Mouse (Mus musculus) myocyte (in vitro differentiated cells): Measurements from ENCODE around the gene Cacnb3. TPM values are rescaled to one million over a fixed set of nuclear protein-coding genes. Genes with fewer than 3 reads are reported as not detected.

Experiments
- H3K27me3 ChIP-seq: one replicate; pipeline ENCODE4 v1.6.1; 2011; ENCODE audit not compliant: control insufficient read depth, insufficient read depth, insufficient read length
- H3K36me3 ChIP-seq: one replicate; pipeline ENCODE4 v1.6.1; 2011; ENCODE audit not compliant: control insufficient read depth, insufficient read depth
- H3K4me2 ChIP-seq: one replicate; pipeline ENCODE4 v1.6.1; 2011; ENCODE audit warnings: low read depth, control low read depth
- H3K4me3 ChIP-seq: one replicate; pipeline ENCODE4 v1.5.1; 2011; ENCODE audit warnings: mild to moderate bottlenecking, control low read depth, moderate library complexity
- H3K79me2 ChIP-seq: one replicate; pipeline ENCODE4 v1.6.1; 2011; ENCODE audit not compliant: control insufficient read depth, insufficient read depth
- H3ac ChIP-seq: one replicate; pipeline ENCODE4 v1.6.1; 2011; ENCODE audit not compliant: control insufficient read depth, insufficient read length
- CEBPB ChIP-seq: IDR thresholded peaks from 2 replicates; pipeline ENCODE4 v1.6.1; 2011; ENCODE audit warnings: mild to moderate bottlenecking, moderate library complexity; ENCODE audit not compliant: poor library complexity, insufficient read depth, severe bottlenecking
- E2F4 ChIP-seq: IDR thresholded peaks from one replicate; pipeline ENCODE4 v1.6.1; 2011; ENCODE audit warnings: mild to moderate bottlenecking, control low read depth, moderate library complexity; ENCODE audit not compliant: insufficient read depth
- MAX ChIP-seq: IDR thresholded peaks from one replicate; pipeline ENCODE4 v1.6.1; 2011; ENCODE audit warnings: low read depth, mild to moderate bottlenecking, control low read depth
- MYOD1 ChIP-seq, 3 experiments: IDR thresholded peaks; one replicate each; pipeline ENCODE4 v1.6.1; 2011; ENCODE audit warnings: control low read depth in 2 of 3, low read depth in 2 of 3, mild to moderate bottlenecking in 2 of 3, moderate library complexity in 1 of 3; ENCODE audit not compliant: insufficient read length in 2 of 3, control insufficient read depth in 1 of 3
- MYOG ChIP-seq, 3 experiments: IDR thresholded peaks; one replicate each; pipeline ENCODE4 v1.6.1; 2011; ENCODE audit warnings: control low read depth in 2 of 3, low read depth in 2 of 3, mild to moderate bottlenecking in 2 of 3; ENCODE audit not compliant: insufficient read length in 2 of 3, control insufficient read depth in 1 of 3, insufficient read depth in 1 of 3
- POLR2A ChIP-seq: IDR thresholded peaks from one replicate; pipeline ENCODE4 v1.6.1; 2011; ENCODE audit warnings: low read depth, mild to moderate bottlenecking, control low read depth, moderate library complexity; ENCODE audit not compliant: insufficient read length
- POLR2AphosphoS2 ChIP-seq: IDR thresholded peaks from one replicate; pipeline ENCODE4 v1.6.1; 2011; ENCODE audit warnings: low read depth, control low read depth; ENCODE audit not compliant: insufficient read length
- REST ChIP-seq: IDR thresholded peaks from one replicate; pipeline ENCODE4 v1.6.1; 2011; ENCODE audit warnings: mild to moderate bottlenecking, control low read depth, moderate library complexity; ENCODE audit not compliant: insufficient read depth, insufficient read length
- SRF ChIP-seq: IDR thresholded peaks from one replicate; pipeline ENCODE4 v1.6.1; 2011; ENCODE audit warnings: low read depth; ENCODE audit not compliant: control insufficient read depth, insufficient read length
- TCF12 ChIP-seq: IDR thresholded peaks from one replicate; pipeline ENCODE4 v1.6.1; 2011; ENCODE audit warnings: mild to moderate bottlenecking, control low read depth; ENCODE audit not compliant: poor library complexity, insufficient read depth, severe bottlenecking
- TCF3 ChIP-seq: IDR thresholded peaks from one replicate; pipeline ENCODE4 v1.6.1; 2011; ENCODE audit warnings: low read depth, control low read depth; ENCODE audit not compliant: insufficient read length
- USF1 ChIP-seq: IDR thresholded peaks from one replicate; pipeline ENCODE4 v1.6.1; 2011; ENCODE audit warnings: low read depth, mild to moderate bottlenecking, control low read depth, moderate library complexity
- polyA plus RNA-seq: library from polyadenylated mRNA; unstranded; fragments of >200 nt; fragmentation: generic; extraction: Trizol; gene quantifications from one replicate; pipeline ENCODE4 v1.2.1, GENCODE M21; 2012; ENCODE audit warnings: missing spikeins

Gene Cacnb3
- polyA plus RNA-seq, 1 experiment, result 80.8 TPM

DNA sequence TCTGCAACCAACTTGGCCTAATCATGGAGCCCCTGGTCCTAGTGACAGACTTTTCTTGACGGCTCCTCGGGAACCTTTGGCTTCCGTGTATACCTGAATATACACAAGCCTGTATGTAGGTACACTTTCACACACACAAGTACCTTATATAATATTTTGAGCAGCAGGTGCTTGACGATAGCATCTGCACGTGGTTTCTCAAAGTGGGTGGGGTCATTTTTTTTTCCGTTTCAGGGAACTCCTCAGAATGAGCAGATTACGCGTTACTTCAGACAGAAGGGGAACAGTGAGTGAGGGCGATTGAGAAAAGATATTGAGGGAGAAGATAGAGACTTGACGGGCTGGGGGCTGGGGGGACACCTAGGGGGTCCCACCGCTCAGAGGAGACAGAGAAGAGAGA lies 42.9 kb upstream of the Cacnb3 start:
- Histone ChIP-seq H3K27me3 (no peaks in the 10 kb centered on the region), H3K4me2 (no peak overlapping the region), H3K36me3 (no peaks in the 10 kb centered on the region), H3ac (no peak overlapping the region), H3K79me2 (no peaks in the 10 kb centered on the region), H3K4me3 (no peak overlapping the region)
- TF ChIP-seq REST (no peak), USF1 (no peak), POLR2AphosphoS2 (no peak), CEBPB (no peak), E2F4 (no peak), TCF12 (no peak), MYOG (IDR thresholded peaks at IDR 0.05; ENCODE audit: control insufficient read depth in 1 of 3, insufficient read depth in 1 of 3, insufficient read length in 2 of 3, low read depth in 2 of 3) (no peak), MAX (no peak), MYOD1 (IDR thresholded peaks at IDR 0.05; ENCODE audit: control insufficient read depth in 1 of 3, insufficient read length in 2 of 3, low read depth in 2 of 3) (no peak), TCF3 (no peak), POLR2A (no peak), SRF (no peak)

DNA sequence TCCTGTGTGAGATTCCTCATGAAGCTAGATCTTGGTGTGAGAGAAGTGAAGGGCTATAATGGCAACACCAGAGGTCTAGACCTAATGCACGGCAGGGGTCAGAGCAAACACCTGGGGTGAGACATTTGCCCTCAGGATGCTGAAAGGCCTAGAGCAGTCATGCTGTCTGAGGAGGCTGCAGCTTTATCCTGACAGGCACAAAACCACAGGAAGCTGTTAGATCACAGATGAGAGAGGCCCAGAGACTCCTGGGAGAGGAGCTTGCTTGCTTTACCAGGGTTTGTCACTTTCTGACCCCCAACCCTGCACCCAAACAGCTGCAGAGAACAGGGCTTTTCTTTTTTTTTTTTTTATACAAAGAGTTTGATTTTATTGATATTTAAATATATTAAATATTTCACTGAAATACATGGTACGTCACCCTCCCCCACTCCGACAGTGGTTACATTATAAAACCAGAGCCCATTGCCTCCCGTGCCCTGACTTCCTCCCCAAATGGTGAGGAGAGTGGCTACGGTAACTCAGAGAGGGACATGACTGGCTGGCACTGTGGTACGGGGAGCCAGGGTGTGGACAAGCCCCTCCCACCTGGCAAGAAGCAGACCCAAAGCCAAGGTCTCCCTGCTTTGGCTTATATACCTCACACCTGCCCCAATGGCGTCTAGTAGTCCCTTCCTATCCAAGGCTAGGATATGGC lies 40.9 kb upstream of the Cacnb3 start:
- Histone ChIP-seq H3K36me3 (peaks cover 7% of the 10 kb centered on the region), H3K4me3 (no peak overlapping the region), H3K27me3 (no peaks in the 10 kb centered on the region), H3K4me2 (no peak overlapping the region), H3K79me2 (no peaks in the 10 kb centered on the region), H3ac (no peak overlapping the region)
- TF ChIP-seq MYOG (IDR thresholded peaks at IDR 0.05; ENCODE audit: control insufficient read depth in 1 of 3, insufficient read depth in 1 of 3, insufficient read length in 2 of 3, low read depth in 2 of 3), result no peak
- TF ChIP-seq MYOD1 (IDR thresholded peaks at IDR 0.05; ENCODE audit: control insufficient read depth in 1 of 3, insufficient read length in 2 of 3, low read depth in 2 of 3), result no peak
- no peak for TF ChIP-seq TCF3
- no peak for TF ChIP-seq MAX
- no peak for TF ChIP-seq REST
- no peak for TF ChIP-seq SRF
- TF ChIP-seq POLR2A, result no peak
- TF ChIP-seq CEBPB, result no peak
- no peak for TF ChIP-seq TCF12
- no peak for TF ChIP-seq E2F4
- no peak for TF ChIP-seq POLR2AphosphoS2
- no peak for TF ChIP-seq USF1

DNA sequence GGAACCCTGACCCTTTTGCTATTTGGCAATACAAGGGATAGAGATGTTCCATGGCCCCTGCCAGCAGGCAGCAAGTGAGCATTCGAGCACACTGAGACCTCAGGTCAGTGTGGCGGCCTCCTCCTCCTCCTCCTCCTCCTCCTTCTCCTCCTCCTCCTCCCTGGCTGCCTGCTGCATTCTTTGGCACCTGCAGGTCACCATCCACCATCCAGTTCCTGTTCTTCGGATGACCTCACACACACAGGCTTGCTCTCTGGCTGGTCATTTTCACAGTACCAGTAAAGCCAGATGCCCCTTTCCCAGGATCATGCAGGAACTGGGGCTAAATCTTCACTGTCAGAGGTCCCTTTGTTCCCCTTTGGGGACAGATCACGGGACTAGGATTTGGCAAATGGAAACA lies 39.2 kb upstream of the Cacnb3 start:
- no peak for TF ChIP-seq E2F4
- TF ChIP-seq MAX, result no peak
- no peak for TF ChIP-seq MYOD1 (IDR thresholded peaks at IDR 0.05; ENCODE audit: control insufficient read depth in 1 of 3, insufficient read length in 2 of 3, low read depth in 2 of 3)
- TF ChIP-seq TCF3, result no peak
- no peak for TF ChIP-seq POLR2A
- no peak for TF ChIP-seq REST
- no peak for TF ChIP-seq SRF

DNA sequence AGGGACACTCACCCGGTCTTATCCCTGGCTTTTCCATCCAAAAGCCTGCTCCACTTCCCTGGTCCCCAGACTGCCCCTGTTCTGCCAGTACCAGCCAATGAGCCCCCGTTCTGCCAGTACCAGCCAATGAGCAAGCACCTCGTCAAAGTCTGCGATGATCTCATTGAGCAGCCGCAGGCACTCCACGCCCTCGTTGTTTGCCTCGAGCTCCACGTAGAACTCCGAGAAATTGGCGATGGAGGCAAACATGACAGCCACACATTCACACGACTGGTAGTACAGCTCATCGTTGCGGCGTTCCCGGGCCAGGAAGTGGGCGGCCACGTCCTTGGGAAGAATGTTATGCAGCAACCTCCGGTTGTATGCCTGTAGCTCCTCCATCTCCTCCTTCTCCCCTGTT lies 36.4 kb upstream of the Cacnb3 start:
- no peaks in the 10 kb centered on the region for H3K27me3 ChIP-seq
- no peak for TF ChIP-seq MYOD1 (IDR thresholded peaks at IDR 0.05; ENCODE audit: control insufficient read depth in 1 of 3, insufficient read length in 2 of 3, low read depth in 2 of 3)
- no peak for TF ChIP-seq REST
- no peak for TF ChIP-seq TCF12
- TF ChIP-seq TCF3, result no peak
- peak overlapping the region; percentile 47 for H3K4me2 ChIP-seq
- H3K79me2 ChIP-seq, result no peaks in the 10 kb centered on the region
- H3K4me3 ChIP-seq, result no peak overlapping the region
- no peak overlapping the region for H3ac ChIP-seq
- H3K36me3 ChIP-seq, result peaks cover 15% of the 10 kb centered on the region

More for the DNA sequence above, 39.2 kb upstream of the Cacnb3 start:
- Histone ChIP-seq H3K4me3 (no peak overlapping the region), H3K4me2 (no peak overlapping the region), H3K36me3 (peaks cover 7% of the 10 kb centered on the region), H3ac (no peak overlapping the region), H3K27me3 (no peaks in the 10 kb centered on the region), H3K79me2 (no peaks in the 10 kb centered on the region)

DNA sequence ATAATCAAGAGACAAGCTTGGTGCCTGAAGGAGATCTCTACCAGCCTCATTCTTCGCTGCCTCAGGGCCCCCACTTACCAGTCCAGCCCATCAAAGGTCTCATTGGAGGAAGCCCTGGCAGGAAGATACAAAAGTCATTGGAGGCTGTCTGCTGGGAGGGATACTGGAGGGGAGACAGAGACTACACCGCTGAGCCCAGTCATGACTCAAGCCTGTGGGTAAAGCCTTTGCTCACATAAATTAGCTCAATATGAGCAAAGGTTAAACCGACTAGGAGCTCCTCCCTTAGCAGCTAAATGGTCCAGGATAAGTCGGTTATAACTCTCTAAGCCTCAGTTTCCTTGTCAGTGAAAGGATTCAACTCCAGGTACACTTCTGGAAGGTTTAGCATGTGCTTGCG lies 35.6 kb upstream of the Cacnb3 start:
- Histone ChIP-seq H3K79me2 (no peaks in the 10 kb centered on the region), H3K4me3 (no peak overlapping the region), H3K27me3 (no peaks in the 10 kb centered on the region), H3K36me3 (peaks cover 15% of the 10 kb centered on the region), H3K4me2 (peak overlapping the region; percentile 47), H3ac (no peak overlapping the region)
- no peak for TF ChIP-seq USF1
- TF ChIP-seq POLR2A, result no peak
- TF ChIP-seq MYOG (IDR thresholded peaks at IDR 0.05; ENCODE audit: control insufficient read depth in 1 of 3, insufficient read depth in 1 of 3, insufficient read length in 2 of 3, low read depth in 2 of 3), result no peak
- no peak for TF ChIP-seq MAX
- TF ChIP-seq REST, result no peak
- no peak for TF ChIP-seq MYOD1 (IDR thresholded peaks at IDR 0.05; ENCODE audit: control insufficient read depth in 1 of 3, insufficient read length in 2 of 3, low read depth in 2 of 3)
- no peak for TF ChIP-seq E2F4
- no peak for TF ChIP-seq TCF3
- no peak for TF ChIP-seq SRF
- TF ChIP-seq CEBPB, result no peak
- TF ChIP-seq TCF12, result no peak
- TF ChIP-seq POLR2AphosphoS2, result no peak
